Mouse (Mus musculus) midbrain, embryonic 11.5 days (tissue): ENCODE measurements at regions not wholly inside any gene's neighbourhood (a gene's known extent, or its start where the extent isn't known, plus 50 kb on each side); places are given as distances from the start of the nearest gene placed in this dataset.
A peak's percentile ranks its signal among the peaks of the same experiment; 100 is the strongest.

Experiments
- ATAC-seq: fragments of 200-750 bp; cut with Nextera tagmentation; 2 replicates; pipeline ENCODE4 v1.8.0; 2017; ENCODE audit warnings: moderate TSS enrichment, moderate library complexity; ENCODE audit not compliant: low FRiP score
- DNase-seq: peaks from one replicate; pipeline ENCODE4 v3.0.0; 2015; ENCODE audit warnings: low spot score; ENCODE audit errors: missing footprints
- H3K27ac ChIP-seq: fragments of 300-500 bp; sonication (generic); 2 replicates; pipeline ENCODE4 v1.5.1; 2014; ENCODE audit warnings: low read depth, low read length
- H3K27me3 ChIP-seq: fragments of 300-500 bp; sonication (generic); 2 replicates; pipeline ENCODE4 v1.6.1; 2014; ENCODE audit warnings: mild to moderate bottlenecking, low read length, moderate library complexity, mixed read lengths; ENCODE audit not compliant: control insufficient read depth, insufficient read depth
- H3K36me3 ChIP-seq: fragments of 300-500 bp; sonication (generic); 2 replicates; pipeline ENCODE4 v1.6.1; 2014; ENCODE audit warnings: mild to moderate bottlenecking, low read length, moderate library complexity, mixed read lengths; ENCODE audit not compliant: control insufficient read depth, insufficient read depth
- H3K4me1 ChIP-seq: fragments of 300-500 bp; sonication (generic); 2 replicates; pipeline ENCODE4 v1.6.1; 2014; ENCODE audit warnings: low read length; ENCODE audit not compliant: control insufficient read depth, insufficient read depth
- H3K4me2 ChIP-seq: fragments of 300-500 bp; sonication (generic); 2 replicates; pipeline ENCODE4 v1.6.1; 2014; ENCODE audit warnings: mild to moderate bottlenecking, moderate library complexity
- H3K4me3 ChIP-seq: fragments of 300-500 bp; sonication (generic); 2 replicates; pipeline ENCODE4 v1.5.1; 2014; ENCODE audit warnings: low read depth, low read length
- H3K9ac ChIP-seq: fragments of 300-500 bp; sonication (generic); 2 replicates; pipeline ENCODE4 v1.6.1; 2014; ENCODE audit warnings: low read length
- H3K9me3 ChIP-seq: fragments of 300-500 bp; sonication (generic); 2 replicates; pipeline ENCODE4 v1.6.1; 2016; ENCODE audit warnings: low read length; ENCODE audit not compliant: control insufficient read depth
- WGBS: fragments of 180-500 bp; shearing (Covaris S2); extraction: QIAGEN DNeasy Blood & Tissue Kit; methylation state at CpG from one replicate; pipeline ENCODE4 v1.1.7; 2014; 5-methylcytosine and 5-hydroxymethylcytosine counted together

DNA sequence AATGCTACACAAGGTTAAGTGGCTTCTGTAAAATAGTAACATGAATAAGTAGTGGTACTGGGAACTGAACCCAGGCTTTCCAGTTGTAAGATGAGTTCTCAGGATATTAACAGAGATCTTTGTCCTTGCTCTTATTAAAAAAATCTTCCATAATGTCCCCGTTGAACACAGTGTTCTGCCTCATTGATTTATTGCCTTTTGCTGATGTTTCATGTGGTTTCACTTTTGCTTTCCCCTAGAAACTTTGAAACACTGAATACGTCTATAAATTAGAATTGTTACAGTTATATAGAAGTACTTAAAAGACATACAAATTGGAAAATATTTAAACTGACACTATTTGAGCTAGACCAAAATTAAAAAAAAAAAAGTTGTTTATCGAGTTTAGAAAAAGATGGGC is 166.8 kb upstream of the Epha7 start:
- Histone ChIP-seq H3K4me1 (no peaks in the 10 kb centered on the region), H3K9me3 (no peaks in the 10 kb centered on the region), H3K27ac (no peak overlapping the region), H3K4me3 (no peak overlapping the region), H3K4me2 (no peak overlapping the region), H3K36me3 (no peaks in the 10 kb centered on the region), H3K9ac (no peak overlapping the region), H3K27me3 (no peaks in the 10 kb centered on the region)
- no peak for DNase-seq
- 84% methylated on average over 3 of the region's 3 CpGs for WGBS
- no peak for ATAC-seq

DNA sequence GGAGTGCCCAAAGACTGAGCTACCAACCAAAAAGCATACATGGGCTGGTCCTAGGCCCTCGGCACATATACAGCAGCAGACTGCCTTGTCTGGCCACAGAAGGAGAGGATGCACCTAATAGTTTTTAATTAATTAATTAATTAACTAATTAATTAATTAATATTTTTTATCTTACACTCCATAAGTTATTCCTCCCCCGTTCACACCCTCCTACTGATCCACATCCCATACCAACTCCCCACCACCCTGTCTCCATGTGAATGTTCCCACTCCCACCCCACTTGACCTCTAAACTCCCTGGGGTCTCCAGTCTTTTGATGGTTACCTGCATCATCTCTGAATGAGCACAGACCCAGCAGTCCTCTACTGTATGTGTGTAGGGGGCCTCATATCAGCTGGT is 153.5 kb upstream of the Epha7 start:
- H3K4me2 ChIP-seq: no peak overlapping the region
- no peaks in the 10 kb centered on the region for H3K9me3 ChIP-seq
- ATAC-seq: peak; percentile 50; the same call in 1 of the 2 replicates
- H3K36me3 ChIP-seq: no peaks in the 10 kb centered on the region
- 88% methylated on average over 2 of the region's 2 CpGs for WGBS
- no peak overlapping the region for H3K27ac ChIP-seq
- no peaks in the 10 kb centered on the region for H3K27me3 ChIP-seq
- DNase-seq: peak; percentile 70
- no peaks in the 10 kb centered on the region for H3K4me1 ChIP-seq
- no peak overlapping the region for H3K4me3 ChIP-seq
- no peak overlapping the region for H3K9ac ChIP-seq

DNA sequence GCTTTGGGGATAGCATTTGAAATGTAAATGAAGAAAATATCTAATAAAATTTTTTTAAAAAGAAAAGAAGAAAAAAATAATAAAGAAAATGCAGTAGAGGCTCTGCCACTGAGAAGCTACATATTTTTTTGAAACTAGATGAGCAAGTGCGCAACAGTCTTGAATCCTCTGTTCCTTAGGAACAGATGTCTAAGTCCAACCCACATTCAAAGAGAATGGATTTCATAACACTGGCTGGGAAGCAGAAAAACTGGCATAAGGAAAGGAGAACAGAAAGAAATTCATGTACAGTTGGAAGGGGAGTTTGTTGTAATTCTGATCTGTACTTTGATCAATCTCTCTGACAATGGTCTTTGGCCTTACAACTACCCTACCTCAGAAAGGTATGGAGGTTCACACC is 114.8 kb upstream of the Epha7 start:
- H3K36me3 ChIP-seq: no peaks in the 10 kb centered on the region
- no peaks in the 10 kb centered on the region for H3K9me3 ChIP-seq
- no peaks in the 10 kb centered on the region for H3K27me3 ChIP-seq
- no peak overlapping the region for H3K9ac ChIP-seq
- DNase-seq (no peak), ATAC-seq (no peak)
- H3K27ac ChIP-seq: no peak overlapping the region
- no peaks in the 10 kb centered on the region for H3K4me1 ChIP-seq
- 96% methylated on average over 1 of the region's 1 CpGs for WGBS
- no peak overlapping the region for H3K4me2 ChIP-seq
- H3K4me3 ChIP-seq: no peak overlapping the region

DNA sequence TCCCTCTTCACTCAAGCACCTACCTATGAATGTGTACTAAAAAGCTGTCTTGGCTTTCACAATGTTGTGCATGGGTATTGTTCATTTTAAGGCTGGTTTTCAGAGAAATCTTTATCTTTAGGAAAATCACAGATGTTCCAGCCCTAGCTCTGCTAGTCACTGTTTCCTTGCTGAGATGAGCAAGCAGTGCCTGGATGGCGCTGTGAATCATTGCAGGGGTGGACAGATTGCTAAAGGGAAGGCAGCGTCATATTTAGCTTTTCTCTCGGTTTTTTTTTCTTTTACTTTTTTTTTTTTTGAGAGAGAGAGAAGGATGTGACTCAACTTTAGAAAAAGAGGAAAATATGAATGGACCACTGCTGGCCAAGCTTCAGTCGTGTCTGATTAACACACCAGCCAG is 112.5 kb upstream of the Epha7 start:
- no peak overlapping the region for H3K27ac ChIP-seq
- no peaks in the 10 kb centered on the region for H3K4me1 ChIP-seq
- no peak overlapping the region for H3K4me2 ChIP-seq
- DNase-seq: no peak
- WGBS: 88% methylated on average over 4 of the region's 4 CpGs
- no peak overlapping the region for H3K4me3 ChIP-seq
- no peak for ATAC-seq
- no peaks in the 10 kb centered on the region for H3K9me3 ChIP-seq
- no peaks in the 10 kb centered on the region for H3K36me3 ChIP-seq
- no peak overlapping the region for H3K9ac ChIP-seq
- H3K27me3 ChIP-seq: no peaks in the 10 kb centered on the region

DNA sequence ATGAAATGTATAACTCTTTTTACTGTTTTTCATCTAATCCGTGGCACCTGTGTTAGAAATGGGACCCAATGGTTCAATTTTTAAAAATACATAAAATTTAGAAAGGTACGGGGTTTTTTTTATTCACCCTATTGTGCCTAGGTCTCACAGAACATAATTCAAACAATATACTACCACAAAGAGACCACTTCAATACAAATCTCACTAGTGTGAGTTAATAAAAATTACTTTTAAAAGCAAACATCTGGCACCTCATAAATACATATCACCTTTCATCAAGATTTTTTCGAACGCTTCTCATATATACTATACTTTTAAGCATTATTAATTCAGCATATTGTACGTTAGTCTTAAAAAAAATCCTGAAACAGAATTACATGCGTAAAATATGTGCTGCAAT is 109.6 kb upstream of the Epha7 start:
- no peaks in the 10 kb centered on the region for H3K36me3 ChIP-seq
- DNase-seq: no peak
- H3K9ac ChIP-seq: no peak overlapping the region
- H3K27ac ChIP-seq: no peak overlapping the region
- 92% methylated on average over 6 of the region's 6 CpGs for WGBS
- H3K27me3 ChIP-seq: no peaks in the 10 kb centered on the region
- ATAC-seq: no peak
- H3K4me3 ChIP-seq: no peak overlapping the region
- no peak overlapping the region for H3K4me2 ChIP-seq
- H3K9me3 ChIP-seq: no peaks in the 10 kb centered on the region
- H3K4me1 ChIP-seq: no peaks in the 10 kb centered on the region
